In the genomic region with DNA sequence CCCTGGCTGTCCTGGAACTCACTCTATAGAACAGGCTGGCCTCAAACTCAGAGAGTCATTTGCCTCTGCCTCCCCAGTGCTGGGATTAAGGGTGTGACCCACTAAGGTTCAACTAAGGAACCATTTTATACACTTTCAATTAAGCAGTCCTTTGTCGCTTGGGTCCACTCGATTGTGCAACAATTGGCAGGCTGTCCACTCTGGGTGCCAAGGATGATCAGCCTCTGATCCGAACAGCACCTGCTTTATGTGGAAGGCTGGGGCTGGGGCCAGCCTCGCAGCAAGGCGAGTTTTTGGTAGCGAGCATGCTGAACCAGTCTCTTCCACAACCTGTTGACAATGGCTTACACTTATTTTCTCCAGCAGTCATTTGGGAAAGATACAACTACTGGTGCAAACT, we compare ENCODE assay signal across 14 mouse cellular contexts. TPM values are rescaled to one million over a fixed set of nuclear protein-coding genes. Genes with fewer than 3 reads are reported as not detected.
DNase-seq lines count a peak whose midpoint lies in the region; ATAC-seq lines count a peak whose summit lies in the region.
"Had no signal": no experiment of that assay in that cellular context is flagged by ENCODE, and none has a peak within 500 bp of the region (broad histone marks: within the 10 kb centered on the region; RNA-seq: fewer than 3 reads in every experiment).

No protein-coding gene starts in this region.

- no peak overlapping the region for H3K4me2 ChIP-seq in forebrain, embryonic 11.5 days (ENCODE audit: low read depth, low read length, severe bottlenecking)
- H3K4me2 ChIP-seq in kidney, embryonic 14.5 days (replicated peaks; ENCODE audit: low read depth, low read length) = no peak overlapping the region
- H3K4me2 ChIP-seq: embryonic facial prominence, embryonic 15.5 days; limb, embryonic 12.5 days; neural tube, embryonic 12.5 days had no signal

- no peak for ATAC-seq in forebrain, embryonic 11.5 days (replicated peaks; ENCODE audit: low FRiP score)
- ATAC-seq in kidney, embryonic 14.5 days (ENCODE audit: low FRiP score, low TSS enrichment) = no peak
- ATAC-seq: CD4-positive, CD25-positive, alpha-beta regulatory T cell, adult 4 months; intestine, embryonic 16.5 days had no signal

- no peak for DNase-seq in forebrain, embryonic 10.5 days (ENCODE audit: extremely low spot score, low spot score)
- DNase-seq in forebrain, embryonic 11.5 days (ENCODE audit: low spot score) = no peak
- peak; percentile 71 for DNase-seq in kidney, adult 9 months
- peak; percentile 59 for DNase-seq in adipocyte (ENCODE audit: low spot score)
- peak; percentile 47 for DNase-seq in gastrocnemius, postnatal 10 days
- no peak for DNase-seq in MN1 (ENCODE audit: low spot score)
- no peak for DNase-seq in embryo, embryonic 9.5 days (ENCODE audit: extremely low spot score)
- DNase-seq: thymus, postnatal 25 days had no signal

- no peaks in the 10 kb centered on the region for H3K36me3 ChIP-seq in forebrain, embryonic 10.5 days (replicated peaks)
- no peaks in the 10 kb centered on the region for H3K36me3 ChIP-seq in forebrain, embryonic 11.5 days (ENCODE audit: control insufficient read depth, insufficient read depth, low read length)
- no peaks in the 10 kb centered on the region for H3K36me3 ChIP-seq in kidney, embryonic 14.5 days (ENCODE audit: control insufficient read depth, insufficient read depth, low read length)
- H3K36me3 ChIP-seq: embryonic facial prominence, embryonic 15.5 days; limb, embryonic 12.5 days; neural tube, embryonic 12.5 days had no signal

- no peaks in the 10 kb centered on the region for H3K9me3 ChIP-seq in forebrain, embryonic 10.5 days
- no peaks in the 10 kb centered on the region for H3K9me3 ChIP-seq in forebrain, embryonic 11.5 days (ENCODE audit: control insufficient read depth, low read length)
- no peaks in the 10 kb centered on the region for H3K9me3 ChIP-seq in kidney, embryonic 14.5 days (ENCODE audit: control insufficient read depth, low read length)
- H3K9me3 ChIP-seq: embryonic facial prominence, embryonic 15.5 days; limb, embryonic 12.5 days; neural tube, embryonic 12.5 days had no signal

- H3K27me3 ChIP-seq in forebrain, embryonic 10.5 days (ENCODE audit: poor library complexity, severe bottlenecking) = no peaks in the 10 kb centered on the region
- H3K27me3 ChIP-seq in forebrain, embryonic 11.5 days (ENCODE audit: control insufficient read depth, insufficient read depth, low read length) = no peaks in the 10 kb centered on the region
- no peaks in the 10 kb centered on the region for H3K27me3 ChIP-seq in kidney, embryonic 14.5 days (ENCODE audit: control insufficient read depth, insufficient read depth, low read length)
- H3K27me3 ChIP-seq: embryonic facial prominence, embryonic 15.5 days; neural tube, embryonic 12.5 days had no signal

- no peak overlapping the region for H3K4me3 ChIP-seq in forebrain, embryonic 10.5 days
- H3K4me3 ChIP-seq in forebrain, embryonic 11.5 days (ENCODE audit: low read depth, low read length) = no peak overlapping the region
- no peak overlapping the region for H3K4me3 ChIP-seq in kidney, embryonic 14.5 days (ENCODE audit: low read length)
- H3K4me3 ChIP-seq: embryonic facial prominence, embryonic 15.5 days; limb, embryonic 12.5 days; neural tube, embryonic 12.5 days had no signal

- WGBS in forebrain, embryonic 10.5 days = 65% methylated on average over 6 of the region's 6 CpGs
- 54% methylated on average over 6 of the region's 6 CpGs for WGBS in forebrain, embryonic 11.5 days
- 79% methylated on average over 6 of the region's 6 CpGs for WGBS in kidney, embryonic 14.5 days

- peaks cover 32% of the 10 kb centered on the region for H3K4me1 ChIP-seq in forebrain, embryonic 10.5 days
- no peaks in the 10 kb centered on the region for H3K4me1 ChIP-seq in forebrain, embryonic 11.5 days (replicated peaks; ENCODE audit: control insufficient read depth, insufficient read depth, low read length)
- H3K4me1 ChIP-seq in kidney, embryonic 14.5 days (ENCODE audit: control insufficient read depth, insufficient read depth, low read length) = peaks cover 13% of the 10 kb centered on the region
- H3K4me1 ChIP-seq: neural tube, embryonic 12.5 days had no signal

- no peak overlapping the region for H3K9ac ChIP-seq in forebrain, embryonic 11.5 days (ENCODE audit: low read length)
- no peak overlapping the region for H3K9ac ChIP-seq in kidney, embryonic 14.5 days (ENCODE audit: low read depth, low read length)
- H3K9ac ChIP-seq: embryonic facial prominence, embryonic 15.5 days; limb, embryonic 12.5 days; neural tube, embryonic 12.5 days had no signal

- peak overlapping the region; percentile 31; the same call in 1 of the 2 replicates for H3K27ac ChIP-seq in forebrain, embryonic 10.5 days
- H3K27ac ChIP-seq in forebrain, embryonic 11.5 days (ENCODE audit: low read depth, low read length) = no peak overlapping the region
- no peak overlapping the region; the same call in 1 of the 2 replicates for H3K27ac ChIP-seq in kidney, embryonic 14.5 days (ENCODE audit: low read depth, low read length)
- H3K27ac ChIP-seq: embryonic facial prominence, embryonic 15.5 days; limb, embryonic 12.5 days; neural tube, embryonic 12.5 days had no signal

RNA-seq across cellular contexts. Expression of a gene that starts 29.2 kb away (rescaled TPM):
- polyA plus RNA-seq in forebrain, embryonic 10.5 days (2016; fragmentation: Nextera tagmentation; extraction: Ambion mirVana) = 11.5 and 12.5 TPM in 2 replicates
- polyA plus RNA-seq in forebrain, embryonic 11.5 days (2014; fragmentation: Nextera tagmentation; extraction: Ambion mirVana) = 16.5 and 18.3 TPM in 2 replicates
- 34.9 and 63.2 TPM in 2 replicates for polyA plus RNA-seq in kidney, embryonic 14.5 days (2014; fragmentation: Nextera tagmentation; extraction: Ambion mirVana)
- total RNA-seq in gastrocnemius, postnatal 10 days (2021) = 10 to 100 TPM; 37.5 to 41.3 TPM

Comparison
In these comparisons a context has a peak if more than half of its experiments do, and no peak if none do; other contexts are left out.
1. DNase-seq: peak in kidney, adult 9 months (single experiment), adipocyte (single experiment) and gastrocnemius, postnatal 10 days (single experiment); none in forebrain, embryonic 10.5 days (single experiment), forebrain, embryonic 11.5 days (single experiment), MN1 (single experiment) and embryo, embryonic 9.5 days (single experiment).